Mouse (Mus musculus) bone marrow, adult 2 months (tissue): ENCODE results near the gene Cacybp.

Source experiments
- CTCF ChIP-seq: fragments of 200-500 bp; IDR thresholded peaks from 2 replicates; pipeline ENCODE4 v1.5.1; 2011; ENCODE audit warnings: low read length, control low read depth; ENCODE audit not compliant: control insufficient read depth, insufficient read depth
- POLR2A ChIP-seq: fragments of 200-500 bp; IDR thresholded peaks from 2 replicates; pipeline ENCODE4 v1.6.1; 2011; ENCODE audit warnings: low read depth, mild to moderate bottlenecking, control low read depth, low read length, borderline replicate concordance; ENCODE audit not compliant: control insufficient read depth

DNA sequence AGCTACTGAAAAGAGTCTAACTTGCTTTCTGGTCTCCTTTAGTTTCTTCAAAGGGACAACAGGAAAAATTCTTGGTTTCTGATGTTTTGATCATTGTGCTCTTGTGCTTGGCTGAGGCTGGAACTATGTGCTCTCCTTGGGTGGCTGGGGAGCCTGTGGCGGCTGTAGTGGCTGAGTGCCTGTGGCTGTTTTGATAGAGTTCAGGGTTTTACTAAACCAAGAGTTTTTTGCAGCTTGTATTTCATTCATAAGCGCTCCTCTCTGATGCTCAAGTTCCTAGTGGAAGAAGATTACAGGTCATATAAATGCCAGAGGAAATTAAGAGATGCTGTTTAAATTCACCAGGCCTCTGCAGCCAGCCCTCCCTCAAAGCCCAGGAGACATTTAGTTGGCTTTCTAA is 11.4 kb upstream of the Cacybp start:
- no peak for TF ChIP-seq CTCF
- TF ChIP-seq POLR2A, result no peak
